Mouse (Mus musculus) myocyte (in vitro differentiated cells): ENCODE measurements around the gene Oxnad1. TPM values are rescaled to one million over a fixed set of nuclear protein-coding genes. Genes with fewer than 3 reads are reported as not detected.

Source experiments
- H3K27me3 ChIP-seq: one replicate; pipeline ENCODE4 v1.6.1; 2011; ENCODE audit not compliant: control insufficient read depth, insufficient read depth, insufficient read length
- H3K36me3 ChIP-seq: one replicate; pipeline ENCODE4 v1.6.1; 2011; ENCODE audit not compliant: control insufficient read depth, insufficient read depth
- H3K4me2 ChIP-seq: one replicate; pipeline ENCODE4 v1.6.1; 2011; ENCODE audit warnings: low read depth, control low read depth
- H3K4me3 ChIP-seq: one replicate; pipeline ENCODE4 v1.5.1; 2011; ENCODE audit warnings: mild to moderate bottlenecking, control low read depth, moderate library complexity
- H3K79me2 ChIP-seq: one replicate; pipeline ENCODE4 v1.6.1; 2011; ENCODE audit not compliant: control insufficient read depth, insufficient read depth
- H3ac ChIP-seq: one replicate; pipeline ENCODE4 v1.6.1; 2011; ENCODE audit not compliant: control insufficient read depth, insufficient read length
- CEBPB ChIP-seq: IDR thresholded peaks from 2 replicates; pipeline ENCODE4 v1.6.1; 2011; ENCODE audit warnings: mild to moderate bottlenecking, moderate library complexity; ENCODE audit not compliant: poor library complexity, insufficient read depth, severe bottlenecking
- E2F4 ChIP-seq: IDR thresholded peaks from one replicate; pipeline ENCODE4 v1.6.1; 2011; ENCODE audit warnings: mild to moderate bottlenecking, control low read depth, moderate library complexity; ENCODE audit not compliant: insufficient read depth
- MAX ChIP-seq: IDR thresholded peaks from one replicate; pipeline ENCODE4 v1.6.1; 2011; ENCODE audit warnings: low read depth, mild to moderate bottlenecking, control low read depth
- MYOD1 ChIP-seq, 3 experiments: IDR thresholded peaks; one replicate each; pipeline ENCODE4 v1.6.1; 2011; ENCODE audit warnings: control low read depth in 2 of 3, low read depth in 2 of 3, mild to moderate bottlenecking in 2 of 3, moderate library complexity in 1 of 3; ENCODE audit not compliant: insufficient read length in 2 of 3, control insufficient read depth in 1 of 3
- MYOG ChIP-seq, 3 experiments: IDR thresholded peaks; one replicate each; pipeline ENCODE4 v1.6.1; 2011; ENCODE audit warnings: control low read depth in 2 of 3, low read depth in 2 of 3, mild to moderate bottlenecking in 2 of 3; ENCODE audit not compliant: insufficient read length in 2 of 3, control insufficient read depth in 1 of 3, insufficient read depth in 1 of 3
- POLR2A ChIP-seq: IDR thresholded peaks from one replicate; pipeline ENCODE4 v1.6.1; 2011; ENCODE audit warnings: low read depth, mild to moderate bottlenecking, control low read depth, moderate library complexity; ENCODE audit not compliant: insufficient read length
- POLR2AphosphoS2 ChIP-seq: IDR thresholded peaks from one replicate; pipeline ENCODE4 v1.6.1; 2011; ENCODE audit warnings: low read depth, control low read depth; ENCODE audit not compliant: insufficient read length
- REST ChIP-seq: IDR thresholded peaks from one replicate; pipeline ENCODE4 v1.6.1; 2011; ENCODE audit warnings: mild to moderate bottlenecking, control low read depth, moderate library complexity; ENCODE audit not compliant: insufficient read depth, insufficient read length
- SRF ChIP-seq: IDR thresholded peaks from one replicate; pipeline ENCODE4 v1.6.1; 2011; ENCODE audit warnings: low read depth; ENCODE audit not compliant: control insufficient read depth, insufficient read length
- TCF12 ChIP-seq: IDR thresholded peaks from one replicate; pipeline ENCODE4 v1.6.1; 2011; ENCODE audit warnings: mild to moderate bottlenecking, control low read depth; ENCODE audit not compliant: poor library complexity, insufficient read depth, severe bottlenecking
- TCF3 ChIP-seq: IDR thresholded peaks from one replicate; pipeline ENCODE4 v1.6.1; 2011; ENCODE audit warnings: low read depth, control low read depth; ENCODE audit not compliant: insufficient read length
- USF1 ChIP-seq: IDR thresholded peaks from one replicate; pipeline ENCODE4 v1.6.1; 2011; ENCODE audit warnings: low read depth, mild to moderate bottlenecking, control low read depth, moderate library complexity
- polyA plus RNA-seq: library from polyadenylated mRNA; unstranded; fragments of >200 nt; fragmentation: generic; extraction: Trizol; gene quantifications from one replicate; pipeline ENCODE4 v1.2.1, GENCODE M21; 2012; ENCODE audit warnings: missing spikeins

The Oxnad1 gene
- polyA plus RNA-seq, 1 experiment = 24.8 TPM

DNA sequence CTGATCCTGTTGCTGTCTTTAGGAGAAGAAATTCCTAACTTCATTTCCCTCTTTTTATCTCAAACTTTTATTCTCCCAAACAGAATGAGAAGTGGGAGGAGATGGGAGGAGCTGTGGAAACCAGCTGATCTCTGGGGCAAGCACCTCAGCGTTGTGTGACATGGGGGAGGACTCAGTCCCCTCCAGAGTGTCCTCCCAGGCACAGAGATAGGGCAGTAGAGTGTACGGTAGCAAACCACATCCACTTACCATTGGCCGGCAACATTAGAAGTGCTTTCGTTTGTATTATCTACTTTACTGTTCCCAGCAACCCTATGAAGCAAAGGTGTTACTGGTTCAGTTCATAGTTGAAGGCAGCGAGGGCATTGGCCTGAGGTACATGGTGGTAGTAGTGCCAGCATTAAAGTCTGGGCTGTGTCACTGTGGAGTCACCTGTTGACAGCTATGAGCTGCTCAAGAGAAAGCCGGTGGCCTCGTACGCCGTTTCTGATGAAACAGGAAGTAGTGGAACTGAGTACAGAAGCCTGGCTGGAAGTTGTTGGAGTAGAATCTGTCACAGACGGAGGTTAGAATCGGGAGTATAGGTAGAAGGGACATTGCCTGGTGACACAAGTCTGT, 8.4 kb downstream of the Oxnad1 start:
- TF ChIP-seq E2F4 = no peak
- TF ChIP-seq REST = no peak
- no peak for TF ChIP-seq MAX
- TF ChIP-seq TCF3 = no peak
- TF ChIP-seq POLR2A = no peak
- no peak for TF ChIP-seq SRF
- no peak for TF ChIP-seq USF1
- TF ChIP-seq MYOD1 (IDR thresholded peaks at IDR 0.05; ENCODE audit: control insufficient read depth in 1 of 3, insufficient read length in 2 of 3, low read depth in 2 of 3) = no peak
- no peak for TF ChIP-seq POLR2AphosphoS2
- no peak for TF ChIP-seq CEBPB
- no peak for TF ChIP-seq MYOG (IDR thresholded peaks at IDR 0.05; ENCODE audit: control insufficient read depth in 1 of 3, insufficient read depth in 1 of 3, insufficient read length in 2 of 3, low read depth in 2 of 3)
- no peak for TF ChIP-seq TCF12
- Histone ChIP-seq H3K27me3 (no peaks in the 10 kb centered on the region), H3K79me2 (peaks cover 2% of the 10 kb centered on the region), H3ac (no peak overlapping the region), H3K4me2 (no peak overlapping the region), H3K4me3 (no peak overlapping the region), H3K36me3 (peaks cover 44% of the 10 kb centered on the region)

DNA sequence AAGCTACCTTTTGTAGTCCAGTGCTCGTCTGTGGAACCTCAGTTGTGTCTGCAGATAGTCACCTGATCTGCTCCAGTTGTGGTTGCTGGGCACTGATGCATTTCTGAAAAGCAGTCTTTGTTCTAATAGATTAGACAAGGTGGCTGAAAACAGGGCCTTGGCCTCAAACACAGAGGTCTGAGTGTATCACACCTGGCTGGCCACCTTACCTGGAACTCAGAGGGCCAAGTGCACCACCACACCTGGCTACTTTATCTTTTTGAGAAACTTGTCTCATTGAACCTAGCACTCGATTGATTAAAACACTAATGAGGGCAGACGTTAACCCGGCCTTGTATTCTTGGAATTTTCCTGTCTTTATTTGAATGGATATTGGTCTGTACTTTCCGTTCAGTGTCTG, 10.5 kb downstream of the Oxnad1 start:
- Histone ChIP-seq H3K79me2 (no peaks in the 10 kb centered on the region), H3K4me2 (no peak overlapping the region), H3ac (no peak overlapping the region), H3K27me3 (no peaks in the 10 kb centered on the region), H3K4me3 (no peak overlapping the region), H3K36me3 (peaks cover 63% of the 10 kb centered on the region)
- TF ChIP-seq CEBPB (no peak), MAX (no peak), USF1 (no peak), POLR2AphosphoS2 (no peak), TCF3 (no peak), TCF12 (no peak), SRF (no peak), POLR2A (no peak), MYOD1 (IDR thresholded peaks at IDR 0.05; ENCODE audit: control insufficient read depth in 1 of 3, insufficient read length in 2 of 3, low read depth in 2 of 3) (no peak), E2F4 (no peak), MYOG (IDR thresholded peaks at IDR 0.05; ENCODE audit: control insufficient read depth in 1 of 3, insufficient read depth in 1 of 3, insufficient read length in 2 of 3, low read depth in 2 of 3) (no peak), REST (no peak)

DNA sequence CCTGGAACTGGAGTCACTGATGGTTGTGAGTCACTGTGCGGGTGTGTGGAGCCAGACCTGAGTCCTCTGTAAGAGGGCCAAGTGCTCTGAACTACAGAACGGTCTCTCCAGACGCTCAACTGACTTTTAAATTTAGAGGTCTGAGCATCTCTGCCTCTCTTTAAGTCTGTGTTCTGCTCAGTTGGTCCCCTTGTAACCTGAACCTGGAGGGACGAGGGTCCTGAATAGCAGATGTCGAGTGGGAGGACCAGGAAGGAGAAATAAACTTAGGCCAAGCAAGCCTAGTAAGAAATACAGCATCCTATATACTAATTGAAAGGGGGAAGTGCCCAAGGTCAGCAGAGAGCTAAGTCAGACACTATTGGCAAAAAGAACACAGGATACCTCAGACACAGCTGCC, 11.6 kb downstream of the Oxnad1 start:
- Histone ChIP-seq H3K4me3 (no peak overlapping the region), H3ac (no peak overlapping the region), H3K27me3 (no peaks in the 10 kb centered on the region), H3K79me2 (no peaks in the 10 kb centered on the region), H3K4me2 (no peak overlapping the region), H3K36me3 (peaks cover 63% of the 10 kb centered on the region)
- TF ChIP-seq CEBPB (no peak), TCF3 (no peak), USF1 (no peak), SRF (no peak), MYOG (IDR thresholded peaks at IDR 0.05; ENCODE audit: control insufficient read depth in 1 of 3, insufficient read depth in 1 of 3, insufficient read length in 2 of 3, low read depth in 2 of 3) (no peak), TCF12 (no peak), MAX (no peak), MYOD1 (IDR thresholded peaks at IDR 0.05; ENCODE audit: control insufficient read depth in 1 of 3, insufficient read length in 2 of 3, low read depth in 2 of 3) (no peak), POLR2AphosphoS2 (no peak), POLR2A (no peak), E2F4 (no peak), REST (no peak)

DNA sequence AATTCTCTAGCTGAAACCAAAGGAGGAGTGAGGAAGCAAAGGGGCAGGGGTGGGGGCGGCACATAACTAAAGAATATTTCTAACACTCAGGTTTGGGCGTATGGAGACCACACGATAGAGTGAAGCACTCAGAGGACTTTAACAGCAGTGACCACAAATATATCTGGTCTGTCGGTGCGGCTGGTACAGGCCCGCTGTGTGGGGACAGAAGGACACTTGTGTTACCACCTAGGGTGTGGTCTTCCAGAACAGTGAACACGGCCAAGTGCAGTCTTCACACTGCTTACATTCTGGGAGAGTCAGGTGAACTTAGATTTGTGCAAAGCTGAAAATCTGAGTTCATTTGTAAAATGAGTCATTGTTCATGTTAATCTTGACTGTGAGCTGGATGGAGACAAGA, 12.5 kb downstream of the Oxnad1 start:
- H3K4me3 ChIP-seq = no peak overlapping the region
- H3K36me3 ChIP-seq = peaks cover 59% of the 10 kb centered on the region
- TF ChIP-seq SRF (no peak), MAX (no peak), CEBPB (no peak), TCF3 (no peak), POLR2AphosphoS2 (no peak), E2F4 (no peak), MYOG (IDR thresholded peaks at IDR 0.05; ENCODE audit: control insufficient read depth in 1 of 3, insufficient read depth in 1 of 3, insufficient read length in 2 of 3, low read depth in 2 of 3) (no peak), POLR2A (no peak), MYOD1 (IDR thresholded peaks at IDR 0.05; ENCODE audit: control insufficient read depth in 1 of 3, insufficient read length in 2 of 3, low read depth in 2 of 3) (no peak), REST (no peak), TCF12 (no peak), USF1 (no peak)
- no peak overlapping the region for H3ac ChIP-seq
- no peaks in the 10 kb centered on the region for H3K27me3 ChIP-seq
- no peaks in the 10 kb centered on the region for H3K79me2 ChIP-seq
- H3K4me2 ChIP-seq = no peak overlapping the region
